Mouse (Mus musculus) C2C12 (cell line): ENCODE results near the gene Cdca4.

Experiments used
- CTCF ChIP-seq: IDR thresholded peaks from one replicate; pipeline ENCODE4 v1.5.1; 2011; ENCODE audit not compliant: control insufficient read depth, insufficient read depth, insufficient read length
- MYOD1 ChIP-seq: IDR thresholded peaks from one replicate; pipeline ENCODE4 v1.6.1; 2011; ENCODE audit warnings: low read depth; ENCODE audit not compliant: control insufficient read depth, insufficient read length

DNA sequence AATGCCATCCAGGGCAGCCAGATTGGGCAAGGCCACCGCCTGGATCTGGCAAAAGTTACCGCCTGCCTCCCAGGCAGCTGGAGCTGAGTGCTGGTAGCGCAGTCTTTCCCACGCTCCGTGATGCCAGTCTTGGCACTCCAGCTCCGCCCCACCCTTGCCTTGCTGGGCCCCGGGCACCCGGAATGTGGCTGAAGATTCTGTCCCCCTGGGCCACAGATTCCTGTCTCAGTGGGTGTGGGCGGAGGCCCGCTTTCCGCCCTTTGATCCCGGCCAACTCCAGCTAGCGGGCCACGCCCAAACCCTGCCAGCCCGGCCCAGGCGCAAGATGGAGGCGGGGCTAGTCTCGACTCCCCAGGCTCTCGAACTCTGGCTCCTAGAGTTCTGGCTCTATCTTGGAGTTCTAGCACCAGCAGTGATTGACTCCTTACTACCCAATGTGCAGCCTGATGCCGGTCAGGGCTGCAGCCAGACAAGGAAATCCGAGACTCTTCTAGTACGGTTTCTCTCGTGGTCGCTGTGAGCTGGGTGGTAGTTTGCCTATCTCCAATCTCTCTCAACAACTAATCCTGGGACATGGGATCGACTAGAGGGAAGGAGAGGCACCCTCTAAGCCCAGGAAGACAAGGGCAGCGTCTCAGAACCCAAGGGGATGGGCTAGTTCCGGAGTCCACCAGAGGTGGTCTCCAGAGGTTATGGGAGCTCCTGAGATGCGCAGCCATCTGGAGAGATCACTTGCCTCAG, 47.3 kb upstream of the Cdca4 start:
- TF ChIP-seq CTCF, result no peak
- TF ChIP-seq MYOD1, result no peak
